Comparison of ENCODE assay signal across 7 mouse cellular contexts in genomic region chr9:121360327-121360954, GRCm38 (mm10).
A peak's percentile ranks its signal among the peaks of the same experiment; 100 is the strongest.
DNase-seq lines count a peak whose midpoint lies in the region; ATAC-seq and TF ChIP-seq lines count a peak whose summit lies in the region.

No protein-coding gene starts in this region.

- H3K27me3 ChIP-seq in ES-Bruce4 (ENCODE audit: control insufficient read depth, insufficient read depth, low read length, poor library complexity, severe bottlenecking) = no peaks in the 10 kb centered on the region
- no peaks in the 10 kb centered on the region for H3K27me3 ChIP-seq in embryonic facial prominence, embryonic 12.5 days
- no peaks in the 10 kb centered on the region for H3K27me3 ChIP-seq in hindbrain, embryonic 14.5 days (ENCODE audit: control insufficient read depth, insufficient read depth, low read length)
- no peaks in the 10 kb centered on the region for H3K27me3 ChIP-seq in liver, embryonic 14.5 days (ENCODE audit: control insufficient read depth, insufficient read depth, low read length)

- H3K27ac ChIP-seq in ES-Bruce4 (ENCODE audit: insufficient read depth, low read length) = no peak overlapping the region
- H3K27ac ChIP-seq in embryonic facial prominence, embryonic 12.5 days = peak overlapping the region; percentile 73
- peak overlapping the region; percentile 92 for H3K27ac ChIP-seq in hindbrain, embryonic 14.5 days
- peak overlapping the region; percentile 61 for H3K27ac ChIP-seq in liver, embryonic 14.5 days
- peak overlapping the region; percentile 73 for H3K27ac ChIP-seq in olfactory bulb, adult 2 months (ENCODE audit: insufficient read depth, low read depth, low read length)

- 16% methylated on average over 11 of the region's 12 CpGs for WGBS in embryonic facial prominence, embryonic 12.5 days
- 7% methylated on average over 12 of the region's 12 CpGs for WGBS in hindbrain, embryonic 14.5 days
- WGBS in liver, embryonic 14.5 days (ENCODE audit: insufficient replicate concordance) = 8% methylated on average over 12 of the region's 12 CpGs
- 8% methylated on average over 12 of the region's 12 CpGs for WGBS in olfactory bulb, adult 2 months

- ATAC-seq in embryonic facial prominence, embryonic 12.5 days (ENCODE audit: insufficient number of reproducible peaks, insufficient read depth, low FRiP score, low TSS enrichment) = no peak
- ATAC-seq in hindbrain, embryonic 14.5 days (ENCODE audit: low FRiP score) = peak; percentile 81
- ATAC-seq in liver, embryonic 14.5 days (ENCODE audit: insufficient read depth) = peak; percentile 60

- TF ChIP-seq CTCF in ES-Bruce4 (IDR thresholded peaks at IDR 0.05; ENCODE audit: low read depth, low read length) = no peak
- no peak for TF ChIP-seq CTCF in liver, embryonic 14.5 days (IDR thresholded peaks at IDR 0.05; ENCODE audit: low read depth)
- no peak for TF ChIP-seq CTCF in olfactory bulb, adult 2 months (IDR thresholded peaks at IDR 0.05; ENCODE audit: insufficient read depth, low read depth, low read length)

- H3K36me3 ChIP-seq in ES-Bruce4 (ENCODE audit: control insufficient read depth, insufficient read depth, low read length, poor library complexity, severe bottlenecking) = no peaks in the 10 kb centered on the region
- peaks cover 15% of the 10 kb centered on the region for H3K36me3 ChIP-seq in embryonic facial prominence, embryonic 12.5 days
- H3K36me3 ChIP-seq in hindbrain, embryonic 14.5 days (replicated peaks; ENCODE audit: control insufficient read depth, insufficient read depth) = peaks cover 12% of the 10 kb centered on the region; the same call in 1 of the 2 replicates
- H3K36me3 ChIP-seq in liver, embryonic 14.5 days (replicated peaks; ENCODE audit: control insufficient read depth, insufficient read depth, low read depth) = no peaks in the 10 kb centered on the region

- no peak for TF ChIP-seq POLR2A in ES-Bruce4 (IDR thresholded peaks at IDR 0.05; ENCODE audit: insufficient read depth, low read length)
- no peak for TF ChIP-seq POLR2A in olfactory bulb, adult 2 months (IDR thresholded peaks at IDR 0.05; ENCODE audit: insufficient read depth, low read depth, low read length)

- H3K9me3 ChIP-seq in ES-Bruce4 (replicated peaks; ENCODE audit: control insufficient read depth, insufficient read depth, low read length, poor library complexity, severe bottlenecking) = no peaks in the 10 kb centered on the region
- no peaks in the 10 kb centered on the region for H3K9me3 ChIP-seq in embryonic facial prominence, embryonic 12.5 days
- H3K9me3 ChIP-seq in hindbrain, embryonic 14.5 days (ENCODE audit: control insufficient read depth, low read length) = no peaks in the 10 kb centered on the region
- no peaks in the 10 kb centered on the region for H3K9me3 ChIP-seq in liver, embryonic 14.5 days (ENCODE audit: control insufficient read depth, low read length)

- peaks cover 10% of the 10 kb centered on the region for H3K4me1 ChIP-seq in ES-Bruce4 (ENCODE audit: control insufficient read depth, insufficient read depth, low read length)
- H3K4me1 ChIP-seq in embryonic facial prominence, embryonic 12.5 days = peaks cover 20% of the 10 kb centered on the region
- peaks cover 39% of the 10 kb centered on the region for H3K4me1 ChIP-seq in hindbrain, embryonic 14.5 days (replicated peaks; ENCODE audit: control insufficient read depth, insufficient read depth, low read length)
- H3K4me1 ChIP-seq in liver, embryonic 14.5 days (replicated peaks; ENCODE audit: control insufficient read depth in 2 of 2, insufficient read depth in 2 of 2, low read length in 1 of 2) = peaks cover 9% of the 10 kb centered on the region in 2 experiments
- H3K4me1 ChIP-seq in olfactory bulb, adult 2 months (ENCODE audit: control insufficient read depth, insufficient read depth, low read length) = peaks cover 48% of the 10 kb centered on the region

- peak overlapping the region; percentile 11; the same call in 1 of the 2 replicates for H3K9ac ChIP-seq in ES-Bruce4 (ENCODE audit: low read depth, poor library complexity, severe bottlenecking)
- H3K9ac ChIP-seq in embryonic facial prominence, embryonic 12.5 days = peak overlapping the region; percentile 40; the same call in 1 of the 2 replicates
- peak overlapping the region; percentile 46 for H3K9ac ChIP-seq in hindbrain, embryonic 14.5 days
- H3K9ac ChIP-seq in liver, embryonic 14.5 days (replicated peaks) = peak overlapping the region; percentile 34

- DNase-seq in CD4-positive helper T cell, adult 2 months (ENCODE audit: low read depth, low spot score) = peak; percentile 62
- peak; percentile 65 for DNase-seq in hindbrain, embryonic 14.5 days (ENCODE audit: low spot score)
- no peak for DNase-seq in liver, embryonic 14.5 days (ENCODE audit: low read depth in 3 of 3, low spot score in 3 of 3)
- no peak for DNase-seq in gastrocnemius, postnatal 10 days

- no peak overlapping the region for H3K4me3 ChIP-seq in ES-Bruce4 (ENCODE audit: low read depth, low read length)
- no peak overlapping the region for H3K4me3 ChIP-seq in embryonic facial prominence, embryonic 12.5 days
- no peak overlapping the region for H3K4me3 ChIP-seq in hindbrain, embryonic 14.5 days (replicated peaks; ENCODE audit: low read length)
- H3K4me3 ChIP-seq in liver, embryonic 14.5 days (ENCODE audit: insufficient read depth in 1 of 2, low read depth in 2 of 2, low read length in 2 of 2) = peak overlapping the region in 1 of 2 experiments; percentile 18; a peak in 1 of 4 replicates
- H3K4me3 ChIP-seq in olfactory bulb, adult 2 months (ENCODE audit: insufficient read depth, low read depth, low read length) = no peak overlapping the region

- TF ChIP-seq EP300 in ES-Bruce4 (IDR thresholded peaks at IDR 0.05; ENCODE audit: insufficient read depth, low read depth, low read length) = peak; percentile 56; the same call in 1 of the 2 replicates
- TF ChIP-seq EP300 in liver, embryonic 14.5 days (IDR thresholded peaks at IDR 0.05; ENCODE audit: low read depth) = no peak

- H3K4me2 ChIP-seq in embryonic facial prominence, embryonic 12.5 days (replicated peaks) = peak overlapping the region; percentile 19; the same call in 1 of the 2 replicates
- peak overlapping the region; percentile 41 for H3K4me2 ChIP-seq in hindbrain, embryonic 14.5 days (replicated peaks)
- H3K4me2 ChIP-seq in liver, embryonic 14.5 days (ENCODE audit: low read depth) = peak overlapping the region; percentile 59

Comparison
In these comparisons a context has a peak if more than half of its experiments do, and no peak if none do; other contexts are left out.
1. DNase-seq: peak in CD4-positive helper T cell, adult 2 months (single experiment) and hindbrain, embryonic 14.5 days (single experiment); none in liver, embryonic 14.5 days (0 of 3) and gastrocnemius, postnatal 10 days (single experiment).
2. Peak in every context shown above with its lines, with median percentiles within 50 percentile points of each other: H3K9ac ChIP-seq and H3K4me2 ChIP-seq.